Mouse (Mus musculus): ENCODE data around the gene Ranbp9.
A peak's percentile ranks its signal among the peaks of the same experiment; 100 is the strongest.

Gene Ranbp9

DNA sequence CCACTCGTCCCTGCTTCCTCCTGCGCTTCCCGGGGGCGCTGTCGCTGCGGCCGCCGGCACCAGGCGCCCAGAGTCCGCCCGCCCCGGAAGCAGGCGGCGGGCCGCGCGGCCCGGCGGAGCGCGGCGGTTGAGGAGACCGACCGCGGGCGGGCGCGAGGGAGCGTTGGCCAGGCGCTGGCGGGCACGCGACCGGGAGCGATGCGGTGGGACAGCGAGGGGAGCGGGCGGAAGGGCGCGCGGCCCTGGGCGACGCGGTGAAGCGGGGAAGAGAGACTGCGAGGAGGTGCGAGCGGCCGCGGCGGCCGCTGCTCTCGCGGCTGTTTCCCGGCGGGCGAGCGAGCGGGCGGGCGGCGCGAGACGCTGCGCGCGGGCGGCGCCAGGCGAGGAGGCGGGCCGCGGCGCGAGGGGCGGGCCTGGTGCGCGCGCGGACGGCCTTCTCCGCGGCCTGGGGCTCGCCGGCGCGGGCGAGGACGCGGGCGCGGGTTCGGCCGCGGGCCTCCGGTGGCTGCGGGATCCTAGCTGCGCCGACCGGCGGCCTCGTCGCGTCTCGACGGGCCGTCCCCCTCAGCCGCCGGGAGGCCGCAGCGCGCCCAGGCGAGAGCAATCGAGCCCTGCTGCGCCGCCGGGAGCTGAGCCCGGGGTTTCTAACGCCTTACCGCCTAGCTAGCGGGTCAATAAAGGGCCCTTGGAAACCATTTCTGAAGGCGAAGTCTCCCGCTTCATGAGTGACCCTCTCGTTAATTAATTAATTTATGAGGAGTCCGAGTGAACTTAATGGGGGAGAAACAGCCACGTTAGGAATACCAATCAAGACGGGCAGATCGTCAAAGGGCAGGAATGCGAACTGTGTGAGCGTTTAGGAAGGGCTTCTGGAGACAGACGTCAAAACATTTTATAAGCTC lies at the start of gene Ranbp9:
Ranbp9 (minus strand) TSS at position 326 of the 902 bp plus-strand sequence.
- DNase-seq = peak; percentile 68 to 78

DNA sequence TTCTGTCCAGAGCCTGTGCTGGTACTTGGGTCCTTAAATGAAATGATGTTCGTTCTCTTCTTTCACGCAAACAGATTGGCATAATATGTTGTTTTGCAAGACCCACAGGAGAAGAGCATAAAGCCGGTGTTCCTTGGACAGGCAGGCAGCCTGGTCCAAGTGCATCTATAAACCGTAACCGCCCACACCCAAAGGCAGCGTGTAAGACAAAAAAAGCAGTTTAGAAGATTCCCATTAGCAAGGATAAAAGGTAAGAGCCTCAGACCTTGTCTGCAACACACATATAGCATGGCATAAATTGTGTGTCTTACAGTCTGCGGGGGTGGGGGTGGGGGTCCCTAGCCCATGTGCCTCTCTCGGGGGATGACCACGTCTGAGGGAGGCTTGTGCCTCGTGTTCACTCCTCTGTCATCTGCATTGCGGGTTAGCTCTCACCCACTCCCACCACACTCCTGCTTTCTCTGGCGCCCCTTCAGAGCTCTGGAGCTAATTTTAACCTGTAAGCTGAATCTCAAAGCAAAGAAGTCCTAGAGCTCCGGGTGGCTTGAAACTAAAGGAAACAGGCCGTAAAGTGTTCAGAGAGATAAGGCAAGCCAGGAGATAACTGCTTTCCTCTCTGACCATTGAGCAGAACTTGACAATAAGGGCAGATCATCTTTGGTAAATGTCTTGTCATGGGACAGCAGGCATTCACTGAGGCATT lies 49.2 kb upstream of the Ranbp9 start:
- no peak for DNase-seq

DNA sequence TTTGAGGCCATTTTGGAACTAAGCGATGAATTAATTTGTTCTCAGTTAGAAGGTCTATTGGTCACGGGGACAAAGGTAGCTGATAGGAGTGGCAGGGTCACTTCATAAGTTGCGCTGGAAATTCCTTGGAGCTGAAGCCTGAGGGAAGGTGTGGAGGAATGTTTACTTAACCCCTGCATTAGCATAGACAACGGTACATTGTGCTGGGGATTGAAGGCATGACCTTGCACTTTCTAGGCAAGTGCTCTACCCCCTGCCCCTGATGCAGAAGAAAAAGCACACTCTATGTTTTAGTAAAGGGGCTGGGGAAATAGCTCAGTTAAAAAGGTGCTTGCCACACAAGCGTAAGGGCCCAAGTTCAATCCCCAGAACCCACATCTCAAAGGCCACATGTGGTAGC lies 45.2 kb upstream of the Ranbp9 start:
- no peak for DNase-seq

DNA sequence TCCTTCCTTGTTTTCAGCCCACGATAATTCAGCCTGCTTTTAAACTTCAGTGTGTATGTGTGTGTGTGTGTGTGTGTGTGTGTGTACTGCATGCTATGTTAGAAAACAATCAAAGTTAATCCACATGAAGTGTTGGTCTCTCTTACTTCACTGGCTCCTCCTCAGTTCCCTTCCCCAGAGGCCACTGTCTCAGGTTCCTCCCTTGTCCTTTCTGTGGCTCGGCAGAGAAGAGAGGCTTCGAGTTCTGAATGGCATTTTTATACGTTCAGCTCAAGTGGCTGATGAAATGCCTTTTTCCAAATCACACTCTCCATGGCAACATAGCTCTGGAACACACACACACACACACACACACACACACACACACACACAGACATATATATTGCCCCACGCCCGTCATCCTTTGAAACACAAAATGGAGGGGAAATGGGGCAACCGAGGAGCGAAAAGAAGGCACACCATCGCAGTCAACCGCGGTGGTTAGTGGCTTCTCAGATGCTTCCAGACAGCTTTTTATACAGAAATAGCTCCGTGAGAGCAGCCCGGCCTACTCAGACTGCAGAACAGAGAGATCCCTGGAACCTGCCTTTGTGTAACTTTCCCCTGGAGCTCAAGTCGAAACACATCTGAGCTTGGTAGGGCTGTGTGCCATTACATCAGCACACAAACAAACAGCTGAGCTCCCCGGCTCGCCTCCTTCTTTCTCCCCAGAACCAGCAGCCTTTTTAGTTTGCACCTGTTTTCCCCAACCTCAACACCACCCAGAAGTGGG lies 44.5 kb upstream of the Ranbp9 start:
- DNase-seq = no peak

DNA sequence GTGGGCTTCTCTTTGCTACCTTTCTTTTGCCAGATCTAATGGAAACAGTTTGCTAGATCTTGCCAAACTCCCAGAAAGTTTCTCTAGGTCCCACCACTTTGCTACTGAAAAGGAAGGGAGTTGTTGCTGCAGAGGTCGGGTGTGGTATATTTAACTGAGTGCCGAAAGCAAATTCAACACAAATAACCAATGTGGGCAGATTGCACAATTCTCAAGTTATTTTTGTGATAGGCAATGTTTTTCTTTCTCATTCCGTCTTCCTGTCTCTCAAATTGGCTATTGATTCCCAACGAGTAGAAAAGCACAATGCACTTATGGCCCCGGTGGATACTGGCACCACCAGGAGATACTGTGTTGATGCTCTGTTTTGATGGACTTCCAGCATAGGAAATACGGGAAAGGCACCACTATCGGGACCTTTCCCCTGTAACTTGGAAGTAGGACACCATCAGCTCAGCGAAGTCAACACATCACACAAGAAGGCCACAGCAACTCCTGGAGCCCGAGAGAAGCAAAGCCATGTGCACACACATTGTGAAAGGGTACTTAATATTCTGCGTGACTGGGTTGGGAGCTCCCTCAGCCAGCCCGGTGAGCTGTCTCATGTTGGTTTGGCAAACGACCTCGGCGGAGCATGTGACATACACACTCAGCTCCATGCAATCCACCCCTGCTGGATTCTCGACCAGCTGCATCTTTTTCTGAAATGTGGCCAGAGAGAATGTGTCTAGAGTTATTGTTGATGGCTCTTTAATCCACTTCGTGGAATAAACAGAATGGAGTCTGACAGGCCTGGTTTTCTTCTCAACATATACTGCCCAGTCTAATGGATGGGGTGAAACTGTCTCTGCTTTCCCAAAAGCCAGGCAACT lies 43.6 kb upstream of the Ranbp9 start:
- DNase-seq = no peak

DNA sequence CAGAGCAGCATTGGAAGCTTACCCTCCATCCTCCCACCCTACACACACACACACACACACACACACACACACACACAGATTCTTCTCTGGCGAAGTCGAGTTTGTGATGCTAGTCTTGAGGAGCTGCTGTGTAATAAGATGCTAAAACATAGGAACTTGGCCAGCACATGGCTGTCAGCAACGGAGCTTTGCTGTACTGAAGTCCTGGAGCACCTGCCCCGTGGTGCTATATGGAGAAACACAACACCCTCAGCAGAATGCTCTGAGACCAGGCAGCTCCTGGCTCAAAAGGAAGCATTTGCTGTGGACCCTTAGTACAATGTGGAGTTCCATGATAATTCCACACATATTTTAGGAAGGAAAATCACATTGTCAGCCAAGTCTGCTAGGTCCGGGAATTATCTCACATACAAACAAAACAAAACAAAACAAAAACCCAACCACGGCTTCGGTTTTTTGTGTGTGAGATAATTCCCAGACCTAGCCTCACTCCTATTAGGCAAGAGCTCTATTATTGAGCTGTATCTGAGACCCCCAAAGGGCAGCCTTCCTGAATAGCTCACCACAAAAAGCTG lies 42.9 kb upstream of the Ranbp9 start:
- no peak for DNase-seq

DNA sequence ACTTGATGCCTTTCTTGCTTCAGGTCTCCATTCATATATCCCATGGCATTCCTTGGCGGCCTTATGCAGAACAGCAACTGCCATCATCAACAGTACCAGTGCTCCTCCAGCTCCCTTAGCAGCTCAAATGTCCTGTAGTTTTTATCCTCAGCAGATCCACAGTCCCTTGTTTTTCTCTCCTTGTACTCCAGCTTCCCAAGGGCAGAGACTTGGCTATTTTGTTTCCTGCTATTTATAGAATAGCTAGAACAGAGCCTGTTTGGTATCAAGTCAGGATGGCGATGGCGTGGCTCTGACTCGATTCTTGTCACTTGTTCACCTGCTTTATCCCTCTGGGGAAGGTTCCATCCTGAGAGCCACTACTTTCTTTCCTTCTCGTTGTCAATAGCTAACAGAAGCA lies 40.9 kb upstream of the Ranbp9 start:
- DNase-seq = no peak

DNA sequence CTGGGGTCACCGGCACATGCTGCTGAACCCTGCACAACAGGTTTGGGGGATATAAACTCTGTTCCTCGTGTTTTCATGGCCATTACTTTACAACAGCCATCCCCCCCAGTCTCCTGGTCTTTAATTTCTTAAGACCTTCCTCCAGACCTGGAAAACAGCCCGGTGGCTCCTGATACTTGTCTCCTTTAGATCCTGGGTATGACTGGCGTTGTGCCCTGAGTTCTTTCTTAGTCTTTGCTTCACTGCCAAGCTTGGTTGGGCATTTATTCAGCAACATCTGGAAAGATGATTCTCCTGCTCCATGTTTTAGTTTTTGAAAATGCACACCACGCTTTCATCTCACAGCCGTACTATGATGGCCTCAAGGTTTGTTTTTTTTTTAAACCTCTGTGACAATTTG lies 38.2 kb upstream of the Ranbp9 start:
- DNase-seq = no peak

DNA sequence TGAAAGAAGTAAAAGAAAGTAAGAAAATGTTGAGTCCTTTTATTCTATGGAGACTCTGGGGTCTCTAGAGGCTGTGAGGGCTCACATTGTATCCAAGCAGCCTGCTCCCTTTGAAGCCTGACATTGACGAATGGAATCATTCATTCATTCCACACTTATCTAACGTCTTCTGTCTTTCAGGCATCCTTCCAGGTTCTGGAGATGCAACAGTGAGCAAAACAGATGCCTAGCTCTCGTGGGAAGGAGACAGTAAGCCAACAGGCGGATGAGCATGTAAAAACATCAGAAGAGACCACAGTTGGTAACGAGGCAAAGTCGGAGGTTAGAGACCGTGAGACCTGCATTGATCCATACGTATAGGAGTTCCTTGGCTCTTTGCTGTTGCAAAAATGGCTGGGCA lies 36.3 kb upstream of the Ranbp9 start:
- no peak for DNase-seq

DNA sequence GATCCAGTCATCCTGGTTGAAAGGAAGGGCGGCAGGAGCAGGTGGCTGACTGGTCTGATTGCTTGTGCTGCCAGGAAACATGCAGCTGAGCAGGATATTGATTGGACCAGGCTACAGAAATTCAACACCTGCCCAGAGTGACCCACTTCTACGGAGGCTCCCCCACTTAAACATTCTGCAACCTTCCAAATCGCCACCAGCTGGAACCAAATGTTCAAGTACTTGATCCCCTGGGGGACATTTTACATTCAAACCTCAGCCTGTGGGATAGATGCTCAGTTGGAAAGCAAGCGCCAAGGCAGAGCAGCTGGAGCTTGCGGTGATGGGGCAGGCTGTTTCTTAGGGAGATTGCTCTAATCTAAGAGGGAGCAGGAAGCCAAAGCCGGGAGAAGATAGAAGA lies 35.8 kb upstream of the Ranbp9 start:
- DNase-seq = no peak

DNA sequence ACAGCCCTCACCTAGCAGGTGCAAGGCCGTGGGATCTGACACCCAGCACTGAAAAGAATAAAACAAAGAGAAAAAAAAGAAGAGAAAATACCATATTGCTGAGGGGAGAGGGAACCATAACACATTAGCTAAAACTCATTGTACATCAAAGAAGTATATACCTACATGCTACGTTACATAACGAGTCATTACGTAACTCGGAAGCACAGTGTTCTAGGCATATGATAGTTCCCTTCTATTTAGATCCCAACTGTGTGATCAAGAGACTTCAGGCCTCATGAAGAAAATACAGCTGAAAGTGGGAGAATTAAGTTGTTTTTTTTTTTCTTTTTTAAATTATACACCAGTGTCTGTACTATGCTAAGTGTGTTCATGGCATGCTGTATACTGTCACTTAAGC lies 35.0 kb upstream of the Ranbp9 start:
- DNase-seq = no peak

DNA sequence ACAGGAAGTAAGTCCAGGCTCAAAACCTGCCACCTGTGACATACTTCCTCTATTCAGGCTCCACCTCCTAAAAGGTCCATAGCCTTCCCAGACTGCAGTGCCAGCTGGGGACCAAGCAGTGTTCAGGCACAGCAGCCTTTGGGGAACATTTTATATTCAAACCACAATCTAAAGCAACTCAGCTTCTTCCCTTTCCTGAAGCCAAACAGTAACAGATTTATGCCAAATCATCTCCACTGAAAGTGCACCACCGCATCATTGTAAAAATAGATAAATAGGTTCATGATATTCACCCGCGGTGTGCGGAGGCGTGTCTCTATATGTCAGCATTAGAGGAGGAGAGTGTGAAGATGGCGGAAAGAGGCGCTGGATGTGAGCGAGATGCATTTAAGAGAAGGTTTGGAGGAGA lies 33.9 kb upstream of the Ranbp9 start:
- no peak for DNase-seq

DNA sequence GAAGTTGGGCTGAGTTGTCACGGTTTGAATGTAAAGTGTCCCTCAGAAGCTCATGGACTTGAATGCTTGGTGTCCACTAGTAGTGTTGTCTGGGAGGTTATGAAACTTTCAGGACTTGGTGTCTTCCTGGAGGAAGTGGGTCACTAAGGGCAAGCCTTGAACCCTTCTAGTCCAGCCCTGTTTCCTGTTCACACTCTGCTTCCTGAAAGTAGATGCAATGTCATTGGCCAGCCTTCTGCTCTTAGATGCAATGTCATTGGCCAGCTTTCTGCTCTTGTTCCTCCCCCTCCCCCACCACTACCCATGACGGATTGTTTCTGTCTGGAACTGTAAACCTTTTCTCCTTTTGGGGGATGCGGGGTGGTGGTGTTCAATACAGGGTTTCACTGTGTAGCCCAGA lies 31.7 kb upstream of the Ranbp9 start:
- no peak for DNase-seq

DNA sequence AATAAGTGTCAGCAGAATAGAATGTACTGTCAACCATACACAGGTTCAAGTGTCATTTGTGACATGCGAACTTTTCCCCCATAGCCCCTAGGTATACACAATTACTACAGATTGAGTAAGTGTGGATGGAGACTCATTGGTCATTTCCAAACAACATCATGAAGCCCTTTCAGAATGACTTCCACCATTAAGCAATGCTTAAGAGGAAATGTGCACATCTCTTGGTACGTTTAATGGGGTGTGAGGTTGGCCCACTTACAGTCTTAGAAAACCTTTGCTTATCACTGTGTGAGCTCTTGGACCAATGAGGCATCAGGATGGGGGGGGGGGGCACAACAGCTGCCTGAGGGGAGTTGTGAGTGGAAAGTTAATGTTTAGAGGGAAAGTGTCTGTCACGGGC lies 24.7 kb upstream of the Ranbp9 start:
- DNase-seq = no peak

DNA sequence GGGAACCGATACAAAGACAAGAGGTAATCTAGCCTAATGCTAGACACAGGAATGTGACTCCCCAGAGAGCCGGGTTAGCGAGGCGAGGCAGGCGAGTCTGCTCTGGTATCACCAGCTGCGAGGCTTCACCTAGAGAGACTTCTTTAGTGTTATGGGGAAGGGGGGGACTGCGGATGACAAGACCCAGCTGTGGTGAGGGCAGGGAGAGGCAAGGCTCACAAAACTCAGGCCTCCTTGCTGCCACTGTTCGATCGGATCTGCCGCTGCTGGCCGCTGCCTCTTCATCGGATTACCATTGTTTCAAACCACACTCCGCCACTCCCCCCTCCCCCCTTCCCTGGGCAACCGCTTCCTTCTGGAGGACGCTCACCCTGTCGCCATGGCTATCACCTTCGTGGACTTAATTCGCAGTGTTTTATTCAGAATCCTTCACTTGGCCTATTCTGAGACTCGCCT lies 22.3 kb upstream of the Ranbp9 start:
- DNase-seq = peak; percentile 38 to 41

DNA sequence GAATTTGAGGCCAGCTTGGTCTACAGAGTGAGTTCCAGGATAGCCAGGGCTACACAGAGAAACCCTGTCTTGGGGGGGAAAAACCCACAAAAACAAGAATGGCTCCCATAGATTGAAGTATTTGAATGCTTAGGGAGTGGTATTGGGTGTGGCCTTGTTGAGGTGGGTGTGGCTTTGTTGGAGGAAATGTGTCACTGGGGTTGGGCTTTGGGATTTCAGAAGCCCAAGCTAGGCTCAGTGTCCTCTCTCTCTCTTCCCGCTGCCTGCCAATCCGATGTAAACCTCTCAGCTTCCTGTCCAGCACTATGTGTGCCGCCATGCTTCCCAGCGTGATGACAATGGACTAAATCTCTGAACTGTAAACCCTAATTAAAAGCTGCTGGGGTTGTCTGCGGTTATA lies 20.5 kb upstream of the Ranbp9 start:
- DNase-seq = no peak

DNA sequence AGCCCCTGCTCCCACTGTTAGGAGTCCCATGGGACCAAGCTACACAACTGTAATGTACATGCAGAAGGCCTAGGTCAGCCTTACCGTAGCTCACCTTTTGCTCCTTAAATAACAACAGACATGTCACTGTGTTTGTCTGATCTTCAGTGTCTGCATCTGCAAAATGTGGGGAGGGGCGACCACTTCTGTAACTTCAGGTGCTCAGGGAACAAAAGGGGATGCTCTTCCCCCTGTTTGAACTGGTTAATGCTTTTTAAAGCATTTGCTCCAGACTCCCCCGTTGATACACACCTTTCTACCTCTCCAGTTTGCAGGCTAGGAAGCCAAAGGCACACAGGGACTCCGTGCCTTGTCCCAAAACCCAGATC lies 19.4 kb upstream of the Ranbp9 start:
- DNase-seq = no peak

DNA sequence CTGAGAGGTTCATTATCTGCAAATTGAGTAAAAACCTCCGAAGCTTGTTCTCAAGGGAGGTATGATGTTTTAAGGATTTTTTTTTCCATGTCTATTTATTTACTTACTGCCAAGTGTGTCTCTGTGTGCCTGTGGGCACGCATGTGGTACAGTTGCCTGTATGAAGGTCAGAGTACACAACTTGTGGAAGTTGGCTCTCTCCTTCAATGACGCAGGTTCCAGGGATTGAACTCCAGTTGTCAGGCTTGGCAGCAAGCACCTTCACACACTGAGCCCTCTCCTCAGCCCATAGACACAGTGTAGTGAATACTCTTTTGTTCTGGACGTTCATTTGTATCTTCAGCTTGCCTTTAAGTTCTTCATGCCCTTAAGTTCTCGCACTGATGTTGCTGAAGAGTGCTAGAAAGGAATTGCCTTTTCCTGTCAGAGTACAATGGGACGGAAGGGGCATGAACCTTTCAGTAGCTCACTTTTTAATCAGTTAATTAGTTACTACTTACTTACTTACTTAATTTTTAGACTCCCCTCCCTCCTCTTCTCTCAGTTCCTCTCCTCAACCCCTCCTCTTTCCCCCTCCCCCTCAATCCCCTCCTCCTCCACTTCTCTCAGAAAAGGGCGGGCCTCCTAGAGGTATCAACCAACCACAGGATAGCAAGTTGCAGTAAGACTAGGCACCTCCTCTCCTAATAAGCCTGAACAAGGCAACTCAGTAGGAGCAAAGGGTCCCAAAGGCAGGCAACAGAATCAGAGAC lies 18.8 kb upstream of the Ranbp9 start:
- DNase-seq = no peak

DNA sequence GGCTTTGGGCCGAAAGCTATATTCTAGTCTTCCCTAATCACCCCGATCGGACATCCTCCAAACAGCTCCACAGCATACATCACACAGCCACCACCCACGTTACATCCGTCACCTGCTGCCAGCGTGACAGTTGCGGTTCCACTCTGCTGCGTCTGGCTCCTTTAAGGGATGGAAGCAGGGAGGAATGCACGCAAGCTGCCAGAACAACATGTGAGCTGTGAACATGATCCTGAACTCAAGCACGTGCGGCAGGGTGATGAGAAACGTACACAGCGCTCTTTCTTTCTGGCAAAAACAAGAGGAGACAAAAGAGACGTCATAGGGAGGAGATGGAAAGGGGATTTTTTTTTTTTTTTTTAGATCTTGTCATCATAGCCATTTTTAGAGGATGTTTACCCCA lies 17.8 kb upstream of the Ranbp9 start:
- DNase-seq = no peak

DNA sequence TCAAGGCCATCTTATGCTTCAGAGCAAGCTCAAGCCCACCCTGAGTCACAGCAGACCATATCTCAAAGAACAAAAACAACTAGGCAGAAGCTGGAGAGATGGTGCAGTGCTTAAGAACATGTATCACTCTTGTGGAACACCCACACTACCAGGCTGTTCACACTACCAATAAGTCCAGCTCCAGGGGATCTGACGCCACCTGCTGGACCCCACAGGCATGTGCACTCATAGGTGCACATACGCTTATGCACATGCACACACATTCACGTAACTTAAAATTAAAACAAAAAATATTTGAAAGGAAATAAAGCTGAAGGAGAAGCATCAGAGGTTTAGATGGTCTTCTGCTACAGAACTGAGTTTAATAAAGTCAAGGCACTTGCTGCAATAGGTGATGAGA lies 16.7 kb upstream of the Ranbp9 start:
- DNase-seq = no peak

DNA sequence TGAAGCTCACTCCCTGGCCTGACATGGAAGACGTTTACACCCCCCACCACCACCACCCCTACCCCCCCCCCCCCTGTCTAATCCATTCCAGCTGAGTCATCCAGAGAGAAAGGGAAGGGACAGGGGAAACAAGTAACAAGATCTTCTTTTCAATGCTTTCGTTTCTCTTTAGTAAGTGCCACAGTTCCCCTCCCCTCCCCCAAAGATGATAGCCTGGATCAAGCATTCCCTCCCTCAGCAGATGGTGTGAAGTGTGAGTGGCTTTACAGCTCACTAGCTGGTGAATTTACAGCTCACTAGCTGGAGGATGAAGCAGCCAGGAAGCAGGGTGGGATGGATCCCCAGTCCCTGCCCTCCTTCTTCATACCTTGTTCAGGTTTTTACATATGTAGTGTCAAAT lies 15.6 kb upstream of the Ranbp9 start:
- DNase-seq = no peak

Measured in spleen, adult 18-20 months (tissue).